Mouse (Mus musculus): Measurements from ENCODE around the gene Arl10. TPM values are rescaled to one million over a fixed set of nuclear protein-coding genes. Genes with fewer than 3 reads are reported as not detected.

Arl10 gene
- polyA plus RNA-seq (2014; fragmentation: Nextera tagmentation; extraction: Ambion mirVana): 28.6 and 34.5 TPM in 2 replicates

DNA sequence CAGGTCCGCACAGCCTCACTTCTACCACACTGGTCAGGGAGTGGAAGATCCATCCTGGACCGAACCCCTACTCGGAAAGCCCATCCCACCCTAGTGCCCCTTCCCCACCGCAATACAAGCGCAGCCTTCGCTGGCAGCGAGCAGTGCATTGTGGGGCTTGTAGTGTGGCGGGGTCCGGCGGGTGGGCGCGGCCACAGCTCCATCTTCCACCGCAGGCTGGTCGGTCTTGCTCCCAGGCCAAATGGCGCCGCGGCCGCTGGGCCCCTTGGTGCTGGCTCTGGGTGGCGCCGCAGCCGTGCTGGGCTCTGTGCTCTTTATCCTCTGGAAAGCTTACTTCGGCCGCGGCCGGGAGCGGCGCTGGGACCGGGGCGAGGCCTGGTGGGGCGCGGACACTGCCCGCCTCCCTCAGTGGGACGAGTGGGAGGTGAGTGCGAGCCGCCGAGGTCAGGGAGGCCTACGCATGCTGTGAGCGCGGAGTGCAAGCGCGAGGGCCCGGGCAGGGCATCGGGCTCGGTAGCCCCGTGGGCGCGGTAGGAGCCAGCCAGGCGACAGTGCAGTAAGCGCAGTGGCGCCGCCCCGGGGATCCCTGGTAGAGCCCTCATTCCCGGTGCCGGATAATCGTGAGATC, at the start of gene Arl10:
TSS of gene Arl10 (plus strand) at position 162 of the 628 bp plus-strand sequence.
- Histone ChIP-seq H3K27me3 (ENCODE audit: control insufficient read depth, insufficient read depth, low read length) (no peaks in the 10 kb centered on the region), H3K4me2 (ENCODE audit: low read depth) (peak within 1 kb of the TSS; percentile 59), H3K9ac (ENCODE audit: low read length) (peak within 1 kb of the TSS; percentile 84), H3K9me3 (ENCODE audit: control insufficient read depth, low read length) (no peaks in the 10 kb centered on the region), H3K27ac (ENCODE audit: low read depth, low read length) (peak within 1 kb of the TSS; percentile 54), H3K4me1 (ENCODE audit: control insufficient read depth, insufficient read depth, low read length) (peaks cover 7% of the 10 kb centered on the region; the same call in 1 of the 2 replicates), H3K36me3 (ENCODE audit: control insufficient read depth, insufficient read depth, low read length) (no peaks in the 10 kb centered on the region; the same call in 1 of the 2 replicates), H3K4me3 (ENCODE audit: low read depth, low read length) (peak within 1 kb of the TSS; percentile 67)
- peak; percentile 86 for DNase-seq (ENCODE audit: low spot score)
- ATAC-seq (ENCODE audit: insufficient read depth, low FRiP score, low TSS enrichment): peak; percentile 95
- under 1% methylated on average over 55 of the region's 55 CpGs for WGBS

DNA sequence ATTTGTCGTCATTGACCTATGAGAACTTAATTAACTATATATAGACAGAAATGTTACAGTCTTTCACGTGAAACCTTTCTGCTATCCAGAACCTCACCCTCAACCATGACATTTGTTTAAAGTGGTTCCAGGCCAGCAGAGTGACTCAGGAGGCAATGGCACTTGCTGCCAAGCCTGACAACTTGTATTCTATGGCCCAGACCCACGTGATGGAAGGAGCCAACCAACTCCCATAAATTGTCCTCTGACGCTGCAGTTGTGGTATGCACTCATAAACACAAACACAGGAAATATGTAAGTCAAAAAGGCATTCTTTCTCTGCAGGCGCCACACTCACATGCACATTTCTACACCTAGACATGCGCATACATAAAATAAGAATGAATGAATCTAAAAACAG, 47.7 kb upstream of the Arl10 start:
- H3K4me1 ChIP-seq (ENCODE audit: control insufficient read depth, insufficient read depth, low read length): no peaks in the 10 kb centered on the region
- DNase-seq (ENCODE audit: low spot score): no peak
- H3K4me2 ChIP-seq (ENCODE audit: low read depth): no peak overlapping the region
- H3K4me3 ChIP-seq (ENCODE audit: low read depth, low read length): no peak overlapping the region
- no peaks in the 10 kb centered on the region for H3K9me3 ChIP-seq (ENCODE audit: control insufficient read depth, low read length)
- H3K36me3 ChIP-seq (ENCODE audit: control insufficient read depth, insufficient read depth, low read length): peaks cover 8% of the 10 kb centered on the region
- no peak overlapping the region for H3K27ac ChIP-seq (ENCODE audit: low read depth, low read length)
- H3K9ac ChIP-seq (ENCODE audit: low read length): no peak overlapping the region
- 91% methylated on average over 6 of the region's 6 CpGs for WGBS
- no peak for ATAC-seq (ENCODE audit: insufficient read depth, low FRiP score, low TSS enrichment)
- H3K27me3 ChIP-seq (ENCODE audit: control insufficient read depth, insufficient read depth, low read length): no peaks in the 10 kb centered on the region

- Histone ChIP-seq H3K9me3 (ENCODE audit: control insufficient read depth, low read length) (no peaks in the 10 kb centered on the region), H3K4me3 (ENCODE audit: low read depth, low read length) (no peak overlapping the region), H3K36me3 (ENCODE audit: control insufficient read depth, insufficient read depth, low read length) (peaks cover 4% of the 10 kb centered on the region; the same call in 1 of the 2 replicates), H3K4me2 (ENCODE audit: low read depth) (no peak overlapping the region), H3K27me3 (ENCODE audit: control insufficient read depth, insufficient read depth, low read length) (no peaks in the 10 kb centered on the region), H3K4me1 (ENCODE audit: control insufficient read depth, insufficient read depth, low read length) (no peaks in the 10 kb centered on the region), H3K9ac (ENCODE audit: low read length) (no peak overlapping the region), H3K27ac (ENCODE audit: low read depth, low read length) (no peak overlapping the region)
- DNase-seq (ENCODE audit: low spot score) (no peak), ATAC-seq (ENCODE audit: insufficient read depth, low FRiP score, low TSS enrichment) (no peak)
These were observed 42.7 kb upstream of the Arl10 start for GRCm38 (mm10) chr13:54532134-54532533.

DNA sequence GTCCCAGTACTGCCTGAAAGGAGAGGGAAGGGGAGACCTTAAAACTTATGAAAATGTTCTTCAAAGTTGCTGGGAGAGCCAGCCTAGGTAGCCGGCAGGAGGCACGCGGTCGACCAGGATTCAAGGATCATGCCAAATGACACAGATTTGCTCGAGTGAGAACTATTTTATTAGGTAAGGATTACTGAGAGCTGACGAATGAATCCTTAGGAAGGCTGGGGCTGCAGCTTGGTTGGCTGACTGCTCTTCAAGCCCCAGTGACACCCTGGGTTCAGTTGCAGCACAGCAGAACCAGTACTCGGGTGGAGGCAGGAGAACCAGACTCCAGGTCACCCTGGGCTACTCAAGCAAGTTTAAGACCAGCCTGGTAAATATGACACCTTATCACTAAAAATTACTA, 26.8 kb upstream of the Arl10 start:
- H3K9me3 ChIP-seq (ENCODE audit: control insufficient read depth, low read length): no peaks in the 10 kb centered on the region
- peaks cover 7% of the 10 kb centered on the region; the same call in 1 of the 2 replicates for H3K36me3 ChIP-seq (ENCODE audit: control insufficient read depth, insufficient read depth, low read length)
- no peak overlapping the region for H3K4me2 ChIP-seq (ENCODE audit: low read depth)

DNA sequence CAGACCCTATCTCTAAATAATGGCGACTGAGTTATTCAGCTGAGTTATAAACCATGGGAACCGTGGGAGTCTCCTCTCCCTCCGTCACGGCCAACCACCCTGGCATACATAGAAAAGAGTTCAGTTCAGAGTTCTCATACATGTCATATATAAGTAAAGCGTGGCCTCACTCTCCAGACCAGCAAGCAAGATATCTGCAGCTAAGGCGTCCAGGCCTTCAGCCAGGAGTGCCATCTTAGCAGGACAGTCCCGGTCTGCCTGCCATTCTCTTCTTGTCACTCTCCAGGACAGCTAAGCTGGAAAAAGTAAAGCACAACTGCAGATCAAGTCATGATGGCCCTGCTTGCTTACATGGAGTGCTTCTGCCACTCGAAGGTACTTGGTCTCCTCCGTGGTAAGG, 18.6 kb upstream of the Arl10 start:
- no peaks in the 10 kb centered on the region for H3K9me3 ChIP-seq (ENCODE audit: control insufficient read depth, low read length)
- H3K4me2 ChIP-seq (ENCODE audit: low read depth): no peak overlapping the region
- no peak overlapping the region for H3K4me3 ChIP-seq (ENCODE audit: low read depth, low read length)
- 91% methylated on average over 9 of the region's 9 CpGs for WGBS
- H3K36me3 ChIP-seq (ENCODE audit: control insufficient read depth, insufficient read depth, low read length): peaks cover 30% of the 10 kb centered on the region
- H3K27me3 ChIP-seq (ENCODE audit: control insufficient read depth, insufficient read depth, low read length): no peaks in the 10 kb centered on the region
- no peaks in the 10 kb centered on the region for H3K4me1 ChIP-seq (ENCODE audit: control insufficient read depth, insufficient read depth, low read length)
- no peak overlapping the region for H3K27ac ChIP-seq (ENCODE audit: low read depth, low read length)
- no peak overlapping the region for H3K9ac ChIP-seq (ENCODE audit: low read length)
- ATAC-seq (ENCODE audit: insufficient read depth, low FRiP score, low TSS enrichment): no peak
- no peak for DNase-seq (ENCODE audit: low spot score)

More for the DNA sequence above, 26.8 kb upstream of the Arl10 start:
- Histone ChIP-seq H3K4me1 (ENCODE audit: control insufficient read depth, insufficient read depth, low read length) (no peaks in the 10 kb centered on the region), H3K9ac (ENCODE audit: low read length) (no peak overlapping the region), H3K27ac (ENCODE audit: low read depth, low read length) (no peak overlapping the region), H3K4me3 (ENCODE audit: low read depth, low read length) (no peak overlapping the region), H3K27me3 (ENCODE audit: control insufficient read depth, insufficient read depth, low read length) (no peaks in the 10 kb centered on the region)
- ATAC-seq (ENCODE audit: insufficient read depth, low FRiP score, low TSS enrichment) (no peak), DNase-seq (ENCODE audit: low spot score) (no peak)
- WGBS: 90% methylated on average over 7 of the region's 7 CpGs

DNA sequence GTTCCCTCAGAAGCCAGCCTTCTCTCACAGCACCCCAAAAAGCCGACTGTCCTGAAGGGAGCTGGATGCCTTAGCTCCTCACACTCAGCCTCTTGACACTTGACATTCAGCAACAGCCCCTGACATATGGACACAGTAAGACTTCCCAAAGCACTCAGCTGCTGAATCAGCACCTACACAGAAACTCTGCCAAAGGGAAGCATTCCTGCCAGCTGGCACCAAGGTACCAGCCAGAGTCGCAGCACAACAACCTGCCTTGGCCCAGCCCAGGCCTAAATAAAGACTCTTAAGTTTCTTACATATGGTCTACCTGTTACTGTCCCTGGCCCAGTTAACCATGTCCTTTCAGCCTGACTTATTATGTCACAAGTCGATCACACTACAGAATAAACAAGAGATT, 18.0 kb upstream of the Arl10 start:
- H3K36me3 ChIP-seq (ENCODE audit: control insufficient read depth, insufficient read depth, low read length): peaks cover 30% of the 10 kb centered on the region

GRCm38 (mm10) chr13:54557652-54558051, 17.2 kb upstream of the Arl10 start:
- ATAC-seq (ENCODE audit: insufficient read depth, low FRiP score, low TSS enrichment): no peak
- no peak overlapping the region for H3K4me2 ChIP-seq (ENCODE audit: low read depth)
- no peak overlapping the region for H3K9ac ChIP-seq (ENCODE audit: low read length)
- DNase-seq (ENCODE audit: low spot score): no peak
- no peak overlapping the region for H3K4me3 ChIP-seq (ENCODE audit: low read depth, low read length)
- no peaks in the 10 kb centered on the region for H3K27me3 ChIP-seq (ENCODE audit: control insufficient read depth, insufficient read depth, low read length)
- 96% methylated on average over 1 of the region's 1 CpGs for WGBS
- H3K27ac ChIP-seq (ENCODE audit: low read depth, low read length): no peak overlapping the region
- no peaks in the 10 kb centered on the region for H3K9me3 ChIP-seq (ENCODE audit: control insufficient read depth, low read length)
- H3K4me1 ChIP-seq (ENCODE audit: control insufficient read depth, insufficient read depth, low read length): no peaks in the 10 kb centered on the region
- H3K36me3 ChIP-seq (ENCODE audit: control insufficient read depth, insufficient read depth, low read length): peaks cover 30% of the 10 kb centered on the region

More for the DNA sequence above, 18.0 kb upstream of the Arl10 start:
- Histone ChIP-seq H3K27me3 (ENCODE audit: control insufficient read depth, insufficient read depth, low read length) (no peaks in the 10 kb centered on the region), H3K4me3 (ENCODE audit: low read depth, low read length) (no peak overlapping the region), H3K4me1 (ENCODE audit: control insufficient read depth, insufficient read depth, low read length) (no peaks in the 10 kb centered on the region), H3K4me2 (ENCODE audit: low read depth) (no peak overlapping the region), H3K9ac (ENCODE audit: low read length) (no peak overlapping the region), H3K27ac (ENCODE audit: low read depth, low read length) (no peak overlapping the region), H3K9me3 (ENCODE audit: control insufficient read depth, low read length) (no peaks in the 10 kb centered on the region)
- DNase-seq (ENCODE audit: low spot score) (no peak), ATAC-seq (ENCODE audit: insufficient read depth, low FRiP score, low TSS enrichment) (no peak)
- WGBS: 94% methylated on average over 3 of the region's 3 CpGs

- Histone ChIP-seq H3K4me1 (ENCODE audit: control insufficient read depth, insufficient read depth, low read length) (peaks cover 8% of the 10 kb centered on the region), H3K36me3 (ENCODE audit: control insufficient read depth, insufficient read depth, low read length) (peaks cover 29% of the 10 kb centered on the region), H3K9ac (ENCODE audit: low read length) (no peak overlapping the region), H3K27me3 (ENCODE audit: control insufficient read depth, insufficient read depth, low read length) (no peaks in the 10 kb centered on the region), H3K4me2 (ENCODE audit: low read depth) (no peak overlapping the region), H3K9me3 (ENCODE audit: control insufficient read depth, low read length) (no peaks in the 10 kb centered on the region), H3K27ac (ENCODE audit: low read depth, low read length) (no peak overlapping the region), H3K4me3 (ENCODE audit: low read depth, low read length) (no peak overlapping the region)
- WGBS: 93% methylated on average over 2 of the region's 2 CpGs
- no peak for ATAC-seq (ENCODE audit: insufficient read depth, low FRiP score, low TSS enrichment)
- DNase-seq (ENCODE audit: low spot score): no peak
These were observed 15.2 kb upstream of the Arl10 start for GRCm38 (mm10) chr13:54559656-54560055.

- peaks cover 28% of the 10 kb centered on the region for H3K36me3 ChIP-seq (ENCODE audit: control insufficient read depth, insufficient read depth, low read length)
- H3K4me3 ChIP-seq (ENCODE audit: low read depth, low read length): no peak overlapping the region
- DNase-seq (ENCODE audit: low spot score) (no peak), ATAC-seq (ENCODE audit: insufficient read depth, low FRiP score, low TSS enrichment) (no peak)
- no peak overlapping the region for H3K9ac ChIP-seq (ENCODE audit: low read length)
- H3K4me2 ChIP-seq (ENCODE audit: low read depth): no peak overlapping the region
- WGBS: 92% methylated on average over 7 of the region's 7 CpGs
- no peaks in the 10 kb centered on the region for H3K9me3 ChIP-seq (ENCODE audit: control insufficient read depth, low read length)
- peaks cover 8% of the 10 kb centered on the region for H3K4me1 ChIP-seq (ENCODE audit: control insufficient read depth, insufficient read depth, low read length)
- H3K27me3 ChIP-seq (ENCODE audit: control insufficient read depth, insufficient read depth, low read length): no peaks in the 10 kb centered on the region
- no peak overlapping the region for H3K27ac ChIP-seq (ENCODE audit: low read depth, low read length)
These were observed 14.2 kb upstream of the Arl10 start for GRCm38 (mm10) chr13:54560608-54561007.

Data from neural tube, embryonic 11.5 days (tissue).